Mouse (Mus musculus) myocyte (in vitro differentiated cells): ENCODE data around the gene Notch3. TPM values are rescaled to one million over a fixed set of nuclear protein-coding genes. Genes with fewer than 3 reads are reported as not detected.
"Not testable (repeated sequence)": the region's sequence is repeated elsewhere in the genome, so short reads cannot be mapped to it uniquely, and the experiment has no call there.

Source experiments
- H3K27me3 ChIP-seq: one replicate; pipeline ENCODE4 v1.6.1; 2011; ENCODE audit not compliant: control insufficient read depth, insufficient read depth, insufficient read length
- H3K36me3 ChIP-seq: one replicate; pipeline ENCODE4 v1.6.1; 2011; ENCODE audit not compliant: control insufficient read depth, insufficient read depth
- H3K4me2 ChIP-seq: one replicate; pipeline ENCODE4 v1.6.1; 2011; ENCODE audit warnings: low read depth, control low read depth
- H3K4me3 ChIP-seq: one replicate; pipeline ENCODE4 v1.5.1; 2011; ENCODE audit warnings: mild to moderate bottlenecking, control low read depth, moderate library complexity
- H3K79me2 ChIP-seq: one replicate; pipeline ENCODE4 v1.6.1; 2011; ENCODE audit not compliant: control insufficient read depth, insufficient read depth
- H3ac ChIP-seq: one replicate; pipeline ENCODE4 v1.6.1; 2011; ENCODE audit not compliant: control insufficient read depth, insufficient read length
- CEBPB ChIP-seq: IDR thresholded peaks from 2 replicates; pipeline ENCODE4 v1.6.1; 2011; ENCODE audit warnings: mild to moderate bottlenecking, moderate library complexity; ENCODE audit not compliant: poor library complexity, insufficient read depth, severe bottlenecking
- E2F4 ChIP-seq: IDR thresholded peaks from one replicate; pipeline ENCODE4 v1.6.1; 2011; ENCODE audit warnings: mild to moderate bottlenecking, control low read depth, moderate library complexity; ENCODE audit not compliant: insufficient read depth
- MAX ChIP-seq: IDR thresholded peaks from one replicate; pipeline ENCODE4 v1.6.1; 2011; ENCODE audit warnings: low read depth, mild to moderate bottlenecking, control low read depth
- MYOD1 ChIP-seq, 3 experiments: IDR thresholded peaks; one replicate each; pipeline ENCODE4 v1.6.1; 2011; ENCODE audit warnings: control low read depth in 2 of 3, low read depth in 2 of 3, mild to moderate bottlenecking in 2 of 3, moderate library complexity in 1 of 3; ENCODE audit not compliant: insufficient read length in 2 of 3, control insufficient read depth in 1 of 3
- MYOG ChIP-seq, 3 experiments: IDR thresholded peaks; one replicate each; pipeline ENCODE4 v1.6.1; 2011; ENCODE audit warnings: control low read depth in 2 of 3, low read depth in 2 of 3, mild to moderate bottlenecking in 2 of 3; ENCODE audit not compliant: insufficient read length in 2 of 3, control insufficient read depth in 1 of 3, insufficient read depth in 1 of 3
- POLR2A ChIP-seq: IDR thresholded peaks from one replicate; pipeline ENCODE4 v1.6.1; 2011; ENCODE audit warnings: low read depth, mild to moderate bottlenecking, control low read depth, moderate library complexity; ENCODE audit not compliant: insufficient read length
- POLR2AphosphoS2 ChIP-seq: IDR thresholded peaks from one replicate; pipeline ENCODE4 v1.6.1; 2011; ENCODE audit warnings: low read depth, control low read depth; ENCODE audit not compliant: insufficient read length
- REST ChIP-seq: IDR thresholded peaks from one replicate; pipeline ENCODE4 v1.6.1; 2011; ENCODE audit warnings: mild to moderate bottlenecking, control low read depth, moderate library complexity; ENCODE audit not compliant: insufficient read depth, insufficient read length
- SRF ChIP-seq: IDR thresholded peaks from one replicate; pipeline ENCODE4 v1.6.1; 2011; ENCODE audit warnings: low read depth; ENCODE audit not compliant: control insufficient read depth, insufficient read length
- TCF12 ChIP-seq: IDR thresholded peaks from one replicate; pipeline ENCODE4 v1.6.1; 2011; ENCODE audit warnings: mild to moderate bottlenecking, control low read depth; ENCODE audit not compliant: poor library complexity, insufficient read depth, severe bottlenecking
- TCF3 ChIP-seq: IDR thresholded peaks from one replicate; pipeline ENCODE4 v1.6.1; 2011; ENCODE audit warnings: low read depth, control low read depth; ENCODE audit not compliant: insufficient read length
- USF1 ChIP-seq: IDR thresholded peaks from one replicate; pipeline ENCODE4 v1.6.1; 2011; ENCODE audit warnings: low read depth, mild to moderate bottlenecking, control low read depth, moderate library complexity
- polyA plus RNA-seq: library from polyadenylated mRNA; unstranded; fragments of >200 nt; fragmentation: generic; extraction: Trizol; gene quantifications from one replicate; pipeline ENCODE4 v1.2.1, GENCODE M21; 2012; ENCODE audit warnings: missing spikeins

Gene Notch3
- 84.6 TPM for polyA plus RNA-seq

- Histone ChIP-seq H3K36me3 (no peaks in the 10 kb centered on the region), H3ac (peak within 1 kb of the TSS; percentile 18), H3K4me2 (peak within 1 kb of the TSS; percentile 82), H3K79me2 (peaks cover 5% of the 10 kb centered on the region), H3K27me3 (no peaks in the 10 kb centered on the region), H3K4me3 (peak within 1 kb of the TSS; percentile 59)
- TF ChIP-seq E2F4 = no peak
- TF ChIP-seq MYOG (IDR thresholded peaks at IDR 0.05; ENCODE audit: control insufficient read depth in 1 of 3, insufficient read depth in 1 of 3, insufficient read length in 2 of 3, low read depth in 2 of 3) = no peak
- no peak for TF ChIP-seq TCF12
- TF ChIP-seq CEBPB = no peak
- no peak for TF ChIP-seq MAX
- no peak for TF ChIP-seq SRF
- TF ChIP-seq MYOD1 (IDR thresholded peaks at IDR 0.05; ENCODE audit: control insufficient read depth in 1 of 3, insufficient read length in 2 of 3, low read depth in 2 of 3) = no peak
- no peak for TF ChIP-seq USF1
- peak; percentile 76 for TF ChIP-seq POLR2AphosphoS2
- no peak for TF ChIP-seq REST
- no peak for TF ChIP-seq TCF3
- TF ChIP-seq POLR2A = peak; percentile 71
These were observed at the start of gene Notch3 for GRCm38 (mm10) chr17:32166687-32167086. Gene Notch3, minus strand, starts transcription at chr17:32166852.

GRCm38 (mm10) chr17:32215587-32215986 is 48.9 kb upstream of the Notch3 start:
- peaks cover 71% of the 10 kb centered on the region for H3K36me3 ChIP-seq
- peaks cover 23% of the 10 kb centered on the region for H3K79me2 ChIP-seq
- H3ac ChIP-seq, H3K4me3 ChIP-seq, H3K27me3 ChIP-seq, H3K4me2 ChIP-seq: not testable (repeated sequence)

GRCm38 (mm10) chr17:32211554-32211953 is 44.9 kb upstream of the Notch3 start:
- peaks cover 54% of the 10 kb centered on the region for H3K36me3 ChIP-seq
- H3K27me3 ChIP-seq, H3K4me2 ChIP-seq, H3K4me3 ChIP-seq, H3ac ChIP-seq: not testable (repeated sequence)
- TF ChIP-seq MYOG (IDR thresholded peaks at IDR 0.05; ENCODE audit: control insufficient read depth in 1 of 3, insufficient read depth in 1 of 3, insufficient read length in 2 of 3, low read depth in 2 of 3) = peak in 2 of 3 experiments; percentile 76 to 88
- TF ChIP-seq TCF12 = peak; percentile 27
- TF ChIP-seq TCF3 = peak; percentile 37
- TF ChIP-seq MYOD1 (IDR thresholded peaks at IDR 0.05; ENCODE audit: control insufficient read depth in 1 of 3, insufficient read length in 2 of 3, low read depth in 2 of 3) = peak in 2 of 3 experiments; percentile 71 to 88
- H3K79me2 ChIP-seq = peaks cover 25% of the 10 kb centered on the region

- peaks cover 20% of the 10 kb centered on the region for H3K79me2 ChIP-seq
- no peak overlapping the region for H3K4me3 ChIP-seq
- no peak overlapping the region for H3ac ChIP-seq
- H3K27me3 ChIP-seq = no peaks in the 10 kb centered on the region
- H3K4me2 ChIP-seq = peak overlapping the region; percentile 25
- TF ChIP-seq MYOD1 (IDR thresholded peaks at IDR 0.05; ENCODE audit: control insufficient read depth in 1 of 3, insufficient read length in 2 of 3, low read depth in 2 of 3) = no peak
- TF ChIP-seq TCF12 = no peak
- no peak for TF ChIP-seq CEBPB
- TF ChIP-seq SRF = no peak
- TF ChIP-seq USF1 = no peak
- no peak for TF ChIP-seq MYOG (IDR thresholded peaks at IDR 0.05; ENCODE audit: control insufficient read depth in 1 of 3, insufficient read depth in 1 of 3, insufficient read length in 2 of 3, low read depth in 2 of 3)
- no peak for TF ChIP-seq TCF3
- no peak for TF ChIP-seq POLR2A
- no peak for TF ChIP-seq POLR2AphosphoS2
- no peak for TF ChIP-seq MAX
- TF ChIP-seq E2F4 = no peak
- TF ChIP-seq REST = no peak
- peaks cover 61% of the 10 kb centered on the region for H3K36me3 ChIP-seq
These were observed 43.1 kb upstream of the Notch3 start for GRCm38 (mm10) chr17:32209752-32210151.

GRCm38 (mm10) chr17:32209144-32209543 is 42.5 kb upstream of the Notch3 start:
- Histone ChIP-seq H3K36me3 (peaks cover 58% of the 10 kb centered on the region), H3ac (no peak overlapping the region), H3K27me3 (no peaks in the 10 kb centered on the region), H3K4me3 (no peak overlapping the region), H3K4me2 (peak overlapping the region; percentile 25), H3K79me2 (peaks cover 18% of the 10 kb centered on the region)
- TF ChIP-seq MAX = no peak
- peak; percentile 48 for TF ChIP-seq E2F4
- TF ChIP-seq CEBPB = peak; percentile 71; the same call in 1 of the 2 replicates
